In the genomic region with DNA sequence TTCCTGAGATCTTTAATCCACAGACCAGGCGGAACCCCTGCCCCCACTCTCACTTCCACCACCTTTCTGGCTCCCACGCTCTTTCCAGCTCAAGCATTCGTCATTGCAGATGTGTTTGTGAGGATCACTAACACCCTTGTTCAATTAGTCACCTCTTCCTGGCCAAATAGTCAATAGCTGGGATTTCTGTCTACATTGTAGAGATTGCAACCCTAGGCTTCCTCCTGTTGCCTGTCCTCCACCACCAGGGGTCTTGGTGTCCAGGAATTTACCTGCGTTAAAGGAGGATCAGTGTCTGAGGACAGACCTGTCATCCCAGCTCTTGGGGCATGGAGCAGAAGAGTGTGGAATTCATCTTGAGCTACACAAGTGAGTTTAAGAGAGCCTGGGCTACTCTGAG, we compare ENCODE assay signal across 8 mouse cellular contexts. TPM values are rescaled to one million over a fixed set of nuclear protein-coding genes. Genes with fewer than 3 reads are reported as not detected.
DNase-seq lines count a peak whose midpoint lies in the region; ATAC-seq and TF ChIP-seq lines count a peak whose summit lies in the region.

No protein-coding gene starts in this region.

- peak overlapping the region; percentile 87; the same call in 1 of the 2 replicates for H3K27ac ChIP-seq in kidney, embryonic 15.5 days
- no peak overlapping the region for H3K27ac ChIP-seq in hindbrain, embryonic 11.5 days (ENCODE audit: low read depth, low read length)
- H3K27ac ChIP-seq in midbrain, embryonic 12.5 days (replicated peaks): no peak overlapping the region
- no peak overlapping the region for H3K27ac ChIP-seq in cerebellum, adult 2 months (ENCODE audit: insufficient read depth, low read length)

- intact Hi-C loops in left cerebral cortex, postnatal 4 days (cut with DNase I): no loop called here

- ATAC-seq in kidney, embryonic 15.5 days (replicated peaks; ENCODE audit: low FRiP score): no peak
- no peak for ATAC-seq in hindbrain, embryonic 11.5 days (ENCODE audit: low FRiP score)
- no peak for ATAC-seq in midbrain, embryonic 12.5 days (ENCODE audit: low FRiP score, low read depth)

- DNase-seq in kidney, adult 18-20 months: no peak
- peak; percentile 61 for DNase-seq in NIH3T3 (ENCODE audit: low read depth)
- DNase-seq in hindbrain, embryonic 11.5 days (ENCODE audit: low spot score): no peak
- DNase-seq in left cerebral cortex, postnatal 4 days: no peak
- DNase-seq in cerebellum, adult 2 months: no peak
- DNase-seq in ovary, adult 18-20 months (ENCODE audit: low spot score): no peak

- 35% methylated on average over 4 of the region's 4 CpGs for WGBS in kidney, embryonic 15.5 days
- WGBS in hindbrain, embryonic 11.5 days: 33% methylated on average over 4 of the region's 4 CpGs
- WGBS in midbrain, embryonic 12.5 days: 32% methylated on average over 4 of the region's 4 CpGs
- 58% methylated on average over 4 of the region's 4 CpGs for WGBS in cerebellum, adult 2 months

- peak overlapping the region; percentile 55 for H3K4me3 ChIP-seq in kidney, embryonic 15.5 days (replicated peaks)
- no peak overlapping the region for H3K4me3 ChIP-seq in hindbrain, embryonic 11.5 days (ENCODE audit: low read depth, low read length)
- H3K4me3 ChIP-seq in midbrain, embryonic 12.5 days: peak overlapping the region; percentile 43; the same call in 1 of the 2 replicates
- no peak overlapping the region for H3K4me3 ChIP-seq in cerebellum, adult 2 months (replicated peaks; ENCODE audit: insufficient read depth, low read depth, low read length)

- H3K9me3 ChIP-seq in kidney, embryonic 15.5 days (replicated peaks): no peaks in the 10 kb centered on the region
- no peaks in the 10 kb centered on the region for H3K9me3 ChIP-seq in hindbrain, embryonic 11.5 days (ENCODE audit: control insufficient read depth, low read length)
- H3K9me3 ChIP-seq in midbrain, embryonic 12.5 days: 0 out of 2 replicates have a peak, but pooled peaks cover 4% of the 10 kb centered on the region

- peaks cover 9% of the 10 kb centered on the region for H3K36me3 ChIP-seq in kidney, embryonic 15.5 days
- H3K36me3 ChIP-seq in hindbrain, embryonic 11.5 days (ENCODE audit: control insufficient read depth, insufficient read depth, low read length): no peaks in the 10 kb centered on the region
- H3K36me3 ChIP-seq in midbrain, embryonic 12.5 days: no peaks in the 10 kb centered on the region

- peak overlapping the region; percentile 94 for H3K4me2 ChIP-seq in kidney, embryonic 15.5 days
- H3K4me2 ChIP-seq in hindbrain, embryonic 11.5 days (replicated peaks; ENCODE audit: low read depth, low read length): peak overlapping the region; percentile 87; the same call in 1 of the 2 replicates
- H3K4me2 ChIP-seq in midbrain, embryonic 12.5 days (replicated peaks): peak overlapping the region; percentile 71

- no peak for TF ChIP-seq CTCF in cerebellum, adult 2 months (IDR thresholded peaks at IDR 0.05; ENCODE audit: borderline replicate concordance, insufficient read depth, low read depth, low read length)

- H3K27me3 ChIP-seq in kidney, embryonic 15.5 days: 0 out of 2 replicates have a peak, but pooled peaks cover 3% of the 10 kb centered on the region
- no peaks in the 10 kb centered on the region for H3K27me3 ChIP-seq in hindbrain, embryonic 11.5 days (ENCODE audit: control insufficient read depth, insufficient read depth, low read length)
- H3K27me3 ChIP-seq in midbrain, embryonic 12.5 days: peaks cover 28% of the 10 kb centered on the region
- H3K27me3 ChIP-seq in cerebellum, adult 2 months (ENCODE audit: control insufficient read depth, insufficient read depth, low read length): no peaks in the 10 kb centered on the region

- TF ChIP-seq POLR2A in cerebellum, adult 2 months (IDR thresholded peaks at IDR 0.05; ENCODE audit: borderline replicate concordance, insufficient read depth, low read length): no peak

- H3K4me1 ChIP-seq in kidney, embryonic 15.5 days: peaks cover 47% of the 10 kb centered on the region
- H3K4me1 ChIP-seq in hindbrain, embryonic 11.5 days (replicated peaks; ENCODE audit: control insufficient read depth, insufficient read depth, low read length): no peaks in the 10 kb centered on the region
- H3K4me1 ChIP-seq in midbrain, embryonic 12.5 days: peaks cover 16% of the 10 kb centered on the region
- H3K4me1 ChIP-seq in cerebellum, adult 2 months (ENCODE audit: control insufficient read depth, insufficient read depth, low read length): no peaks in the 10 kb centered on the region

- peak overlapping the region; percentile 61; the same call in 1 of the 2 replicates for H3K9ac ChIP-seq in kidney, embryonic 15.5 days
- H3K9ac ChIP-seq in hindbrain, embryonic 11.5 days (ENCODE audit: low read depth, low read length): no peak overlapping the region
- no peak overlapping the region; the same call in 1 of the 2 replicates for H3K9ac ChIP-seq in midbrain, embryonic 12.5 days (replicated peaks)

RNA-seq across cellular contexts. Expression of gene Angptl4, which starts 0.4 kb away (rescaled TPM):
- polyA plus RNA-seq in kidney, embryonic 15.5 days (2015; fragmentation: Nextera tagmentation; extraction: Ambion mirVana): 21.5 and 27.9 TPM in 2 replicates
- polyA plus RNA-seq in hindbrain, embryonic 11.5 days (2014; fragmentation: Nextera tagmentation; extraction: Ambion mirVana): 22.0 and 22.5 TPM in 2 replicates
- polyA plus RNA-seq in midbrain, embryonic 12.5 days (2016; fragmentation: Nextera tagmentation; extraction: Ambion mirVana): 21.1 and 28.3 TPM in 2 replicates
- 10 to 100 TPM in 1 of 2 experiments, 1 to 10 TPM in 1; 9.7 to 10.8 TPM for total RNA-seq in left cerebral cortex, postnatal 4 days (2021)
- 1.6 and 1.9 TPM in 2 replicates for polyA plus RNA-seq in cerebellum, adult 2 months (2012; rRNA removed)

RNA-seq across cellular contexts. Expression of gene Rab11b, which starts 21.7 kb away (rescaled TPM):
- polyA plus RNA-seq in kidney, embryonic 15.5 days (2015; fragmentation: Nextera tagmentation; extraction: Ambion mirVana): 275 and 342 TPM in 2 replicates
- 334 and 359 TPM in 2 replicates for polyA plus RNA-seq in hindbrain, embryonic 11.5 days (2014; fragmentation: Nextera tagmentation; extraction: Ambion mirVana)
- 422 and 447 TPM in 2 replicates for polyA plus RNA-seq in midbrain, embryonic 12.5 days (2016; fragmentation: Nextera tagmentation; extraction: Ambion mirVana)
- 100 to 1,000 TPM; 361 to 382 TPM for total RNA-seq in left cerebral cortex, postnatal 4 days (2021)
- 494 and 510 TPM in 2 replicates for polyA plus RNA-seq in cerebellum, adult 2 months (2012; rRNA removed)

RNA-seq across cellular contexts. Expression of gene Kank3, which starts 28.3 kb away (rescaled TPM):
- polyA plus RNA-seq in kidney, embryonic 15.5 days (2015; fragmentation: Nextera tagmentation; extraction: Ambion mirVana): 46.5 and 53.4 TPM in 2 replicates
- polyA plus RNA-seq in hindbrain, embryonic 11.5 days (2014; fragmentation: Nextera tagmentation; extraction: Ambion mirVana): 22.7 and 30.1 TPM in 2 replicates
- 25.5 and 31.9 TPM in 2 replicates for polyA plus RNA-seq in midbrain, embryonic 12.5 days (2016; fragmentation: Nextera tagmentation; extraction: Ambion mirVana)
- 10 to 100 TPM; 38.6 to 44.1 TPM for total RNA-seq in left cerebral cortex, postnatal 4 days (2021)
- 52.1 and 59.5 TPM in 2 replicates for polyA plus RNA-seq in cerebellum, adult 2 months (2012; rRNA removed)

RNA-seq across cellular contexts. Expression of gene Rps28, which starts 42.3 kb away (rescaled TPM):
- 1,038 and 1,163 TPM in 2 replicates for polyA plus RNA-seq in kidney, embryonic 15.5 days (2015; fragmentation: Nextera tagmentation; extraction: Ambion mirVana)
- polyA plus RNA-seq in hindbrain, embryonic 11.5 days (2014; fragmentation: Nextera tagmentation; extraction: Ambion mirVana): 706 and 742 TPM in 2 replicates
- 613 and 671 TPM in 2 replicates for polyA plus RNA-seq in midbrain, embryonic 12.5 days (2016; fragmentation: Nextera tagmentation; extraction: Ambion mirVana)
- total RNA-seq in left cerebral cortex, postnatal 4 days (2021): 1,000 to 10,000 TPM; 1,155 to 1,182 TPM
- 471 and 493 TPM in 2 replicates for polyA plus RNA-seq in cerebellum, adult 2 months (2012; rRNA removed)

RNA-seq across cellular contexts. Expression of gene Ndufa7, which starts 42.3 kb away (rescaled TPM):
- 490 and 495 TPM in 2 replicates for polyA plus RNA-seq in kidney, embryonic 15.5 days (2015; fragmentation: Nextera tagmentation; extraction: Ambion mirVana)
- polyA plus RNA-seq in hindbrain, embryonic 11.5 days (2014; fragmentation: Nextera tagmentation; extraction: Ambion mirVana): 445 and 467 TPM in 2 replicates
- 436 and 454 TPM in 2 replicates for polyA plus RNA-seq in midbrain, embryonic 12.5 days (2016; fragmentation: Nextera tagmentation; extraction: Ambion mirVana)
- total RNA-seq in left cerebral cortex, postnatal 4 days (2021): 100 to 1,000 TPM; 214 to 232 TPM
- polyA plus RNA-seq in cerebellum, adult 2 months (2012; rRNA removed): 341 and 361 TPM in 2 replicates

Comparison
In these comparisons a context has a peak if more than half of its experiments do, and no peak if none do; other contexts are left out.
1. H3K4me3 ChIP-seq: peak in kidney, embryonic 15.5 days (single experiment) and midbrain, embryonic 12.5 days (single experiment); none in hindbrain, embryonic 11.5 days (single experiment) and cerebellum, adult 2 months (single experiment).
2. Peak in every context shown above with its lines, with median percentiles within 50 percentile points of each other: H3K4me2 ChIP-seq.